Mouse (Mus musculus) CD8-positive naive resting alpha-beta T cell, adult 2 months (primary cell): Measurements from ENCODE around the gene Tesk2.
"Not testable (repeated sequence)": the region's sequence is repeated elsewhere in the genome, so short reads cannot be mapped to it uniquely, and the experiment has no call there.

ENCODE experiments used
- DNase-seq, 2 experiments: peaks; one replicate each; pipeline ENCODE4 v3.0.0; 2022; ENCODE audit warnings: low read depth in 2 of 2, low spot score in 2 of 2

Gene Tesk2

GRCm38 (mm10) chr4:116787985-116788760, 67.4 kb downstream of the Tesk2 start:
- no peak for DNase-seq

GRCm38 (mm10) chr4:116788956-116789355, 68.2 kb downstream of the Tesk2 start:
- peak; percentile 75 to 82 for DNase-seq

GRCm38 (mm10) chr4:116792453-116792852, 71.7 kb downstream of the Tesk2 start:
- no peak for DNase-seq

- no peak for DNase-seq
Observed at GRCm38 (mm10) chr4:116794273-116794672, 73.5 kb downstream of the Tesk2 start.

- no peak for DNase-seq
Observed at GRCm38 (mm10) chr4:116796442-116797110, 75.8 kb downstream of the Tesk2 start.

GRCm38 (mm10) chr4:116799901-116800300, 79.2 kb downstream of the Tesk2 start:
- no peak for DNase-seq

- peak; percentile 81 to 83 for DNase-seq
Observed at GRCm38 (mm10) chr4:116807197-116808129, 86.7 kb downstream of the Tesk2 start, which contains the start of the genes Toe1 and Mutyh. Toe1 (minus strand) TSS chr4:116807640. Mutyh (plus strand) TSS chr4:116807723.

- no peak for DNase-seq
Observed at GRCm38 (mm10) chr4:116811012-116811411, 90.3 kb downstream of the Tesk2 start.

GRCm38 (mm10) chr4:116815276-116815675, 94.5 kb downstream of the Tesk2 start:
- no peak for DNase-seq

- no peak for DNase-seq
Observed at GRCm38 (mm10) chr4:116817486-116817885, 96.7 kb downstream of the Tesk2 start.

- DNase-seq = no peak
Observed at GRCm38 (mm10) chr4:116819968-116820901, 99.5 kb downstream of the Tesk2 start.

- peak; percentile 31 to 38 for DNase-seq
Observed at GRCm38 (mm10) chr4:116820902-116821693, 100.3 kb downstream of the Tesk2 start.

GRCm38 (mm10) chr4:116821694-116822016, 100.9 kb downstream of the Tesk2 start, which contains the start of gene Hpdl:
Hpdl (minus strand) TSS chr4:116821707.
- DNase-seq = no peak

GRCm38 (mm10) chr4:116824541-116825004, 103.8 kb downstream of the Tesk2 start:
- DNase-seq = peak; percentile 51 to 60

GRCm38 (mm10) chr4:116827819-116828218, 107.1 kb downstream of the Tesk2 start:
- peak; percentile 20 to 34 for DNase-seq

- DNase-seq = no peak
Observed at GRCm38 (mm10) chr4:116829364-116830069, 108.8 kb downstream of the Tesk2 start.

GRCm38 (mm10) chr4:116830070-116830368, 109.3 kb downstream of the Tesk2 start:
- DNase-seq = no peak

GRCm38 (mm10) chr4:116838999-116839398, 118.3 kb downstream of the Tesk2 start:
- DNase-seq = no peak

GRCm38 (mm10) chr4:116840096-116840495, 119.3 kb downstream of the Tesk2 start:
- not testable (repeated sequence) for DNase-seq
